Mouse (Mus musculus): ENCODE results near the gene Hoxd13. TPM values are rescaled to one million over a fixed set of nuclear protein-coding genes. Genes with fewer than 3 reads are reported as not detected.

The Hoxd13 gene
- total and polyA plus RNA-seq, 3 experiments, result not detected

DNA sequence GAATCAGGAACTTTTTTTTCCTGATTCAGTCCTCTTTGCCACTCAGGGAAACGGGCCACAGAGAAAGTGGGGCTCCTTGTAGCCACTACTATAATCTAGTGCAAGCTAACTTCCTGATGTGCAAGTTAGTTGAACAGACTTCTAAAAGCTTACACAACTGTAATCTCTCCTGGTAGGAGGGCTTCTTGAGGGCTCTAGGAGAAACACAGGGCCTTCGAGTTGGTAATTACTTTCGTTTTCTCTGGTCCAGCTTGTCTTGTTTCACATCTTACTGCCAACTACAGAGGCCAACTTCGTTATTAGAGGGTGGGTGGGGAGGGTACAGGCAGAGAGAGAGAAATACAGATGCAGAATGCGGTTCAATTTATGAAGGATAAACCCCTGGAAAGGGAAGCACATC lies 3.7 kb downstream of the Hoxd13 start:
- H3K9ac ChIP-seq (ENCODE audit: low read depth, low read length), result no peak overlapping the region
- no peak overlapping the region for H3K27ac ChIP-seq
- DNase-seq, result no peak
- H3K4me1 ChIP-seq (ENCODE audit: control insufficient read depth, insufficient read depth, low read length), result no peaks in the 10 kb centered on the region
- no peak overlapping the region for H3K4me3 ChIP-seq
- TF ChIP-seq POLR2A (IDR thresholded peaks at IDR 0.05; ENCODE audit: insufficient read depth, low read depth, low read length), result no peak
- no peak for TF ChIP-seq EP300 (IDR thresholded peaks at IDR 0.05; ENCODE audit: insufficient read depth, low read depth, low read length)
- TF ChIP-seq CTCF (IDR thresholded peaks at IDR 0.05), result no peak
- no peaks in the 10 kb centered on the region for H3K36me3 ChIP-seq (ENCODE audit: control insufficient read depth, insufficient read depth, low read length)
- H3K27me3 ChIP-seq (ENCODE audit: control insufficient read depth, insufficient read depth, low read length), result peaks cover 33% of the 10 kb centered on the region
- intact Hi-C loops (cut with DNase I), result loop anchor here (2.0 to 5.0 kb wide), 2 partner anchors 707 to 1090 kb away; partner anchors contain the start of gene Chrna1
- no peaks in the 10 kb centered on the region for H3K79me2 ChIP-seq (replicated peaks; ENCODE audit: control insufficient read depth, insufficient read depth, low read length)
- WGBS, result 54% methylated on average over 5 of the region's 5 CpGs

DNA sequence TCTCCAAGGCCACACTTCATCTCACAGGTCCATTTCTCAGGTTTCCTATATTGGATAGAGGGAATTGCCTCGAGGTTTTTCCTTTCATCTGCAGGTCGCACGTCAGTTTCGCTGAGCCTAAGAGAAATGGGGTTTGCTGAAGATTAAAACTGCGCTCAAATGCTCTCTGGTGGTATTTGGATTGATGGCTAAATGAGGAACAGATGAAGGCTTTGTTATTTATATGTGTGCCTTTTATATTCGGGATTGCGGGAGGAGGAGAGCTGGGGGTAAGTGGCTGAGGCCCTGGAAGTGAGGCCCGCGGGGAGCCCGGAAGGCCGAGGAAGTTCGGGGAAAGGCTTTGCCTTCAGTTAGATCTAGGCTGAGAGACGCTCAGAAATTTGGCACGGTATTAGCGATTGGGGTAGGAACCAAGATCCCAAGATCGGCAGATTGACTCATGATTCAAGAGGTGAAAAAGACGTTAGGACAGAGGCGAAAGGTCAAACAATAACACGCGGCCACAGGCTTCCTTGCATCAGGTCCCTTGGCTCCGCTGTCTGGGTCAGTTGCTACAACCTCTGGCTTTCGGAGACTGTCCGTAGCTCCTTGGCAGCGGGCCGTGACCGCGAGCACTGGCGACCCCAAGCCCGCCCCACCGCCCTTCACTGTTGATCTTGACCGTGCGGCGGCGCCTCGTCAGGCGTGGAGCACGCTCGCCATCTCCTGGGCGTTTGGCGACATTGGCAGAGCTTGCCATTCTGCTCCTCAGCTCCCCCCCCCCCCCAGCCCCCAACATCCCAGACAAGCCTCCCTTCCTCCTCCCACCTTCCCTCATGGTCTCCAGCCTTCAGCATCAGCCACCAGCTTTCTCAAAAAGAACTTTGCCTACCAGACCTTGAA lies 4.6 kb downstream of the Hoxd13 start:
- no peak overlapping the region for H3K27ac ChIP-seq
- H3K9ac ChIP-seq (ENCODE audit: low read depth, low read length), result no peak overlapping the region
- H3K79me2 ChIP-seq (replicated peaks; ENCODE audit: control insufficient read depth, insufficient read depth, low read length), result no peaks in the 10 kb centered on the region
- WGBS, result 15% methylated on average over 40 of the region's 40 CpGs
- intact Hi-C loops (cut with DNase I), result loop anchor here (2.0 to 5.0 kb wide), 2 partner anchors 708 to 1090 kb away; partner anchors contain the start of gene Chrna1
- DNase-seq, result peak in 1 of 2 experiments; percentile 65
- H3K27me3 ChIP-seq (ENCODE audit: control insufficient read depth, insufficient read depth, low read length), result peaks cover 31% of the 10 kb centered on the region
- TF ChIP-seq POLR2A (IDR thresholded peaks at IDR 0.05; ENCODE audit: insufficient read depth, low read depth, low read length), result no peak
- TF ChIP-seq EP300 (IDR thresholded peaks at IDR 0.05; ENCODE audit: insufficient read depth, low read depth, low read length), result no peak
- peak; percentile 75 for TF ChIP-seq CTCF (IDR thresholded peaks at IDR 0.05)
- peak overlapping the region; percentile 34 for H3K4me3 ChIP-seq
- no peaks in the 10 kb centered on the region for H3K4me1 ChIP-seq (ENCODE audit: control insufficient read depth, insufficient read depth, low read length)
- no peaks in the 10 kb centered on the region for H3K36me3 ChIP-seq (ENCODE audit: control insufficient read depth, insufficient read depth, low read length)

DNA sequence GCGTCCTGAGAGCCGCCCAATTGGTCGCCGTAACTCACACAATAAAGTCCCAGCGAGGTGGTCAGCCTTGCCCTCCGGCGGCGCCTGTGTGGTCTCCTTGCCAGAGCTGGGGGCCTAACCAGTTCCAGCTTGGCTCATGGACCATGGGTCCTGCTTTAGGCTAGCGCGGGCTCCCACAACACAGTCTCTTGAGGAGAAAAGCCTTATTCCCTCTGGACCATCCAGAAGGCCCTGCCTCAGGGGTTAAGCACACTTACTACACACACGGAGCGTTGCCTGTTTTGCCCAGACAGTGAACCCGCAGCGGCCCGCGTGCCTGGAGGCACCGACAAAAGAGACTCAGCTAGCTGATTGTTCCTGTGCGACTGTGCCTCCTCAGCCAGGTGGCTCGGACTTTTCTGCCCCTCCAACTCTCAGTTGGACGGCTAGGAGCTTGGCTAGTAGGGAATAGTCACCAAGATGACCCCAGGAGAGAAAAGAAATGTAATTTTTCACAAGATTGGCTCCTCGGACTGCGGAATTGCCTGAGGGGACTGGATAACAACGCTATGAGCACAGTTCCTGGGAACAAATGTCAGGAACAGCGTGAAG lies 5.8 kb downstream of the Hoxd13 start:
- Histone ChIP-seq H3K79me2 (replicated peaks; ENCODE audit: control insufficient read depth, insufficient read depth, low read length) (no peaks in the 10 kb centered on the region), H3K4me3 (no peak overlapping the region), H3K4me1 (ENCODE audit: control insufficient read depth, insufficient read depth, low read length) (no peaks in the 10 kb centered on the region), H3K27ac (no peak overlapping the region), H3K9ac (ENCODE audit: low read depth, low read length) (no peak overlapping the region), H3K36me3 (ENCODE audit: control insufficient read depth, insufficient read depth, low read length) (no peaks in the 10 kb centered on the region), H3K27me3 (ENCODE audit: control insufficient read depth, insufficient read depth, low read length) (peaks cover 21% of the 10 kb centered on the region)
- TF ChIP-seq POLR2A (IDR thresholded peaks at IDR 0.05; ENCODE audit: insufficient read depth, low read depth, low read length) (no peak), CTCF (IDR thresholded peaks at IDR 0.05) (no peak), EP300 (IDR thresholded peaks at IDR 0.05; ENCODE audit: insufficient read depth, low read depth, low read length) (no peak)
- intact Hi-C loops (cut with DNase I), result loop anchor here (2.0 to 5.0 kb wide), 2 partner anchors 709 to 1092 kb away; partner anchors contain the start of gene Chrna1
- peak in 1 of 2 experiments; percentile 12 for DNase-seq
- 6% methylated on average over 24 of the region's 24 CpGs for WGBS

DNA sequence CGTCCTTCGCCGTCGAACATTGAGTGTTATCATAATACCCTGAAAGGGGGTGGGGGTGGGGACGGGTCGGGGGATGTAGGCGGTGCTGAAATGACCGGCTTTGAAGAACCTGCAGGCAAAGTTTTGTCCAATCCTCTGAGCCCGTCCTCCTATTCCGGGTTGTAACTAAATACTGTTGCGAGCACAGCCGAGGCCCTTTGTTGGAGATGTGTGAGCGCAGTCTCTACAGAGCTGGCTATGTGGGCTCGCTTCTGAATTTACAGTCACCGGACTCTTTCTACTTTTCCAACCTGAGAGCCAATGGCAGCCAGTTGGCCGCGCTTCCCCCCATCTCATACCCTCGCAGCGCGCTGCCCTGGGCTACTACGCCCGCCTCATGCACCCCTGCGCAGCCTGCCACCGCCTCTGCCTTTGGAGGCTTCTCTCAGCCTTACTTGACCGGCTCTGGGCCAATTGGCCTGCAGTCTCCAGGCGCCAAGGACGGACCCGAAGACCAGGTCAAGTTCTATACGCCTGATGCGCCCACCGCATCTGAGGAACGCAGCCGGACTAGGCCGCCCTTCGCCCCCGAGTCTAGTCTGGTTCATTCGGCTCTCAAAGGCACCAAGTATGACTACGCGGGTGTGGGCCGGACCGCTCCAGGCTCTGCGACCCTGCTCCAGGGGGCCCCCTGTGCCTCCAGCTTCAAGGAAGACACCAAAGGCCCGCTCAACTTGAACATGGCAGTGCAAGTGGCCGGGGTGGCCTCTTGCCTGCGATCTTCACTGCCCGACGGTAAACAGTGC lies 7.0 kb downstream of the Hoxd13 start, which contains the start of gene Hoxd12:
TSS of gene Hoxd12 (plus strand) at position 133 of the 785 bp plus-strand sequence.
- no peak for TF ChIP-seq CTCF (IDR thresholded peaks at IDR 0.05)
- no peak for TF ChIP-seq POLR2A (IDR thresholded peaks at IDR 0.05; ENCODE audit: insufficient read depth, low read depth, low read length)
- no peak for TF ChIP-seq EP300 (IDR thresholded peaks at IDR 0.05; ENCODE audit: insufficient read depth, low read depth, low read length)
- peak in 1 of 2 experiments; percentile 15 for DNase-seq
- H3K4me3 ChIP-seq, result no peak within 1 kb of the TSS
- H3K36me3 ChIP-seq (ENCODE audit: control insufficient read depth, insufficient read depth, low read length), result no peaks in the 10 kb centered on the region
- peaks cover 23% of the 10 kb centered on the region for H3K27me3 ChIP-seq (ENCODE audit: control insufficient read depth, insufficient read depth, low read length)
- H3K4me1 ChIP-seq (ENCODE audit: control insufficient read depth, insufficient read depth, low read length), result no peaks in the 10 kb centered on the region
- intact Hi-C loops (cut with DNase I), result loop anchor here (5.0 kb wide), 1 partner anchor 1093 kb away; the partner anchor contains the start of gene Chrna1
- WGBS, result 5% methylated on average over 47 of the region's 47 CpGs
- H3K9ac ChIP-seq (ENCODE audit: low read depth, low read length), result no peak within 1 kb of the TSS
- H3K27ac ChIP-seq, result no peak within 1 kb of the TSS
- H3K79me2 ChIP-seq (replicated peaks; ENCODE audit: control insufficient read depth, insufficient read depth, low read length), result no peaks in the 10 kb centered on the region

DNA sequence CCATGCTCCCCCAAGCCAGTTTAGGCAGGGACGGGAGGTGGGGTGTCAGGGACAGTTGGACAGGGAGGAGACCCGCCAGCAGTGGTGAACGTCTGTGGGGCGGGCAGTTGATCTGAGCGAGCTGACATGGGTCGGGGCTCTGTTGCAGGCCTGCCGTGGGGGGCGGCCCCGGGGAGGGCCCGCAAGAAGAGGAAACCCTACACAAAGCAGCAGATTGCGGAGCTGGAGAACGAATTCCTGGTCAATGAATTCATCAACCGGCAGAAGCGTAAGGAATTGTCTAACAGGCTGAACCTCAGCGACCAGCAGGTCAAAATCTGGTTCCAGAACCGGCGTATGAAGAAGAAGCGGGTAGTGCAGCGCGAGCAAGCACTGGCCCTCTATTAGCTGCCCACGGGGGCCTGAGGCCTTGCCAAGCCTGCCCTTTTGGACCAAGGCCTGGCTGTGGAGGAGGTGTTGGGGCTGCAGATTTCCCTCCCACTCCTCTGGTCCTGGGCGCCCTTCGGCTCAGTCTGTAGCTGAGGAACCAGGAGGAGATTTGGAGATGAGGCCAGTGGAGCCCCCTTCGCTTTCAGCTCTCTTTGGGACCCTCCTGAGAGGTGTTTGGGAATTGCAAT lies 7.7 kb downstream of the Hoxd13 start:
- Histone ChIP-seq H3K36me3 (ENCODE audit: control insufficient read depth, insufficient read depth, low read length) (no peaks in the 10 kb centered on the region), H3K4me1 (ENCODE audit: control insufficient read depth, insufficient read depth, low read length) (no peaks in the 10 kb centered on the region), H3K4me3 (no peak overlapping the region), H3K9ac (ENCODE audit: low read depth, low read length) (no peak overlapping the region), H3K27me3 (ENCODE audit: control insufficient read depth, insufficient read depth, low read length) (peaks cover 27% of the 10 kb centered on the region), H3K79me2 (replicated peaks; ENCODE audit: control insufficient read depth, insufficient read depth, low read length) (no peaks in the 10 kb centered on the region), H3K27ac (no peak overlapping the region)
- 8% methylated on average over 24 of the region's 24 CpGs for WGBS
- no peak for TF ChIP-seq EP300 (IDR thresholded peaks at IDR 0.05; ENCODE audit: insufficient read depth, low read depth, low read length)
- no peak for TF ChIP-seq POLR2A (IDR thresholded peaks at IDR 0.05; ENCODE audit: insufficient read depth, low read depth, low read length)
- TF ChIP-seq CTCF (IDR thresholded peaks at IDR 0.05), result no peak
- intact Hi-C loops (cut with DNase I), result no loop called here
- DNase-seq, result no peak

Measured in heart, adult 2 months (tissue).